ENCODE assay signal across 13 mouse cellular contexts in genomic region chr3:51505465-51505864, GRCm38 (mm10). TPM values are rescaled to one million over a fixed set of nuclear protein-coding genes. Genes with fewer than 3 reads are reported as not detected.
A peak's percentile ranks its signal among the peaks of the same experiment; 100 is the strongest.
DNase-seq lines count a peak whose midpoint lies in the region; ATAC-seq and TF ChIP-seq lines count a peak whose summit lies in the region.
"Had no signal": no experiment of that assay in that cellular context is flagged by ENCODE, and none has a peak within 500 bp of the region (broad histone marks: within the 10 kb centered on the region; RNA-seq: fewer than 3 reads in every experiment).

No protein-coding gene starts in this region.

- no peak overlapping the region for H3K9ac ChIP-seq in embryonic facial prominence, embryonic 14.5 days (ENCODE audit: low read depth, low read length)
- H3K9ac ChIP-seq in forebrain, embryonic 13.5 days: no peak overlapping the region
- H3K9ac ChIP-seq: embryonic facial prominence, embryonic 12.5 days; heart, embryonic 15.5 days; stomach, embryonic 15.5 days had no signal

- no peak for TF ChIP-seq CTCF in E14TG2a.4 (conservative IDR thresholded peaks at IDR 0.05; ENCODE audit: low read length)

- H3K4me1 ChIP-seq in E14TG2a.4 (replicated peaks; ENCODE audit: low read depth, low read length): peaks cover 3% of the 10 kb centered on the region; the same call in 1 of the 2 replicates
- H3K4me1 ChIP-seq in embryonic facial prominence, embryonic 14.5 days (ENCODE audit: control insufficient read depth, insufficient read depth, low read length): peaks cover 4% of the 10 kb centered on the region; the same call in 1 of the 2 replicates
- peaks cover 11% of the 10 kb centered on the region for H3K4me1 ChIP-seq in forebrain, embryonic 13.5 days
- H3K4me1 ChIP-seq: embryonic facial prominence, embryonic 12.5 days; stomach, embryonic 15.5 days had no signal

- peak; percentile 91 for DNase-seq in heart, adult 11 months
- no peak for DNase-seq in heart, postnatal 36 days
- peak; percentile 70 for DNase-seq in embryonic facial prominence, embryonic 14.5 days (ENCODE audit: low spot score)
- peak; percentile 28 for DNase-seq in lung, postnatal 14 days
- DNase-seq in ovary, postnatal 10 days (ENCODE audit: low spot score): no peak
- DNase-seq in right cerebral cortex, adult 18-20 months: no peak
- DNase-seq: adrenal gland, postnatal 25 days had no signal

- no peaks in the 10 kb centered on the region for H3K9me3 ChIP-seq in E14TG2a.4 (ENCODE audit: low read length)
- no peaks in the 10 kb centered on the region for H3K9me3 ChIP-seq in embryonic facial prominence, embryonic 14.5 days (ENCODE audit: control insufficient read depth, low read length)
- no peaks in the 10 kb centered on the region for H3K9me3 ChIP-seq in forebrain, embryonic 13.5 days (replicated peaks)
- H3K9me3 ChIP-seq: embryonic facial prominence, embryonic 12.5 days; heart, embryonic 15.5 days; stomach, embryonic 15.5 days had no signal

- WGBS in embryonic facial prominence, embryonic 14.5 days: 38% methylated on average over 19 of the region's 19 CpGs
- WGBS in forebrain, embryonic 13.5 days: 77% methylated on average over 19 of the region's 19 CpGs

- no peaks in the 10 kb centered on the region for H3K36me3 ChIP-seq in E14TG2a.4 (ENCODE audit: insufficient read depth, low read length)
- H3K36me3 ChIP-seq in embryonic facial prominence, embryonic 14.5 days (ENCODE audit: control insufficient read depth, insufficient read depth, low read length): no peaks in the 10 kb centered on the region
- no peaks in the 10 kb centered on the region for H3K36me3 ChIP-seq in forebrain, embryonic 13.5 days (ENCODE audit: poor library complexity, severe bottlenecking)
- H3K36me3 ChIP-seq: embryonic facial prominence, embryonic 12.5 days; heart, embryonic 15.5 days; stomach, embryonic 15.5 days had no signal

- no peak overlapping the region for H3K4me2 ChIP-seq in embryonic facial prominence, embryonic 14.5 days (ENCODE audit: low read depth, low read length)
- H3K4me2 ChIP-seq in forebrain, embryonic 13.5 days: no peak overlapping the region
- H3K4me2 ChIP-seq: embryonic facial prominence, embryonic 12.5 days; heart, embryonic 15.5 days; stomach, embryonic 15.5 days had no signal

- 0 out of 2 replicates have a peak, but pooled peaks have one; percentile 41 for ATAC-seq in embryonic facial prominence, embryonic 14.5 days (ENCODE audit: low read depth)
- ATAC-seq in forebrain, embryonic 13.5 days: no peak
- ATAC-seq: CD4-positive, CD25-positive, alpha-beta regulatory T cell, adult 4 months had no signal

- H3K4me3 ChIP-seq in E14TG2a.4 (replicated peaks; ENCODE audit: low read length): peak overlapping the region; percentile 48
- no peak overlapping the region for H3K4me3 ChIP-seq in embryonic facial prominence, embryonic 14.5 days (ENCODE audit: low read depth, low read length)
- no peak overlapping the region for H3K4me3 ChIP-seq in forebrain, embryonic 13.5 days
- H3K4me3 ChIP-seq: embryonic facial prominence, embryonic 12.5 days; heart, embryonic 15.5 days; stomach, embryonic 15.5 days had no signal

- peaks cover 13% of the 10 kb centered on the region; the same call in 1 of the 2 replicates for H3K27me3 ChIP-seq in E14TG2a.4 (ENCODE audit: insufficient read depth, low read length)
- no peaks in the 10 kb centered on the region for H3K27me3 ChIP-seq in embryonic facial prominence, embryonic 14.5 days (replicated peaks; ENCODE audit: control insufficient read depth, insufficient read depth, low read length)
- H3K27me3 ChIP-seq in forebrain, embryonic 13.5 days: no peaks in the 10 kb centered on the region
- H3K27me3 ChIP-seq: embryonic facial prominence, embryonic 12.5 days; heart, embryonic 15.5 days; stomach, embryonic 15.5 days had no signal

- H3K27ac ChIP-seq in embryonic facial prominence, embryonic 14.5 days (replicated peaks; ENCODE audit: low read depth, low read length): no peak overlapping the region
- H3K27ac ChIP-seq in forebrain, embryonic 13.5 days: no peak overlapping the region
- H3K27ac ChIP-seq: embryonic facial prominence, embryonic 12.5 days; heart, embryonic 15.5 days; stomach, embryonic 15.5 days had no signal

- intact Hi-C loops in heart, postnatal 36 days (cut with DNase I): no loop called here

RNA-seq across cellular contexts. Expression of gene Rab33b, which starts 21.7 kb away (rescaled TPM):
- total RNA-seq in heart, postnatal 36 days (2021): 10 to 100 TPM; 10.8 to 11.5 TPM
- 25.8 and 29.0 TPM in 2 replicates for polyA plus RNA-seq in embryonic facial prominence, embryonic 14.5 days (2014; fragmentation: Nextera tagmentation; extraction: Ambion mirVana)
- 19.5 and 20.3 TPM in 2 replicates for polyA plus RNA-seq in forebrain, embryonic 13.5 days (2015; fragmentation: Nextera tagmentation; extraction: Ambion mirVana)

RNA-seq across cellular contexts. Expression of gene Setd7, which starts 55.2 kb away (rescaled TPM):
- total RNA-seq in heart, postnatal 36 days (2021): 10 to 100 TPM; 57.2 to 62.0 TPM
- 6.2 and 7.3 TPM in 2 replicates for polyA plus RNA-seq in embryonic facial prominence, embryonic 14.5 days (2014; fragmentation: Nextera tagmentation; extraction: Ambion mirVana)
- polyA plus RNA-seq in forebrain, embryonic 13.5 days (2015; fragmentation: Nextera tagmentation; extraction: Ambion mirVana): 5.1 TPM in 2 replicates

Comparison
In these comparisons a context has a peak if more than half of its experiments do, and no peak if none do; other contexts are left out.
1. DNase-seq: peak in heart, adult 11 months (single experiment), embryonic facial prominence, embryonic 14.5 days (single experiment) and lung, postnatal 14 days (single experiment); none in heart, postnatal 36 days (0 of 2), ovary, postnatal 10 days (single experiment) and right cerebral cortex, adult 18-20 months (single experiment).